Mouse (Mus musculus) midbrain, embryonic 16.5 days (tissue): ENCODE measurements at regions not wholly inside any gene's neighbourhood (a gene's known extent, or its start where the extent isn't known, plus 50 kb on each side); places are given as distances from the start of the nearest gene placed in this dataset.

Source experiments
- ATAC-seq: fragments of 200-750 bp; cut with Nextera tagmentation; 2 replicates; pipeline ENCODE4 v1.8.0; 2017; ENCODE audit warnings: moderate TSS enrichment
- H3K27ac ChIP-seq: fragments of 300-500 bp; sonication (generic); 2 replicates; pipeline ENCODE4 v1.5.1; 2014; ENCODE audit warnings: mild to moderate bottlenecking, low read length, mixed read lengths
- H3K27me3 ChIP-seq: fragments of 300-500 bp; sonication (generic); 2 replicates; pipeline ENCODE4 v1.6.1; 2014; ENCODE audit warnings: low read depth, low read length, mixed read lengths; ENCODE audit not compliant: control insufficient read depth, insufficient read depth
- H3K36me3 ChIP-seq: fragments of 300-500 bp; sonication (generic); 2 replicates; pipeline ENCODE4 v1.6.1; 2014; ENCODE audit warnings: mild to moderate bottlenecking, low read length, moderate library complexity, mixed read lengths; ENCODE audit not compliant: control insufficient read depth, insufficient read depth
- H3K4me1 ChIP-seq: fragments of 300-500 bp; sonication (generic); 2 replicates; pipeline ENCODE4 v1.6.1; 2014; ENCODE audit warnings: mild to moderate bottlenecking, low read length, mixed read lengths; ENCODE audit not compliant: control insufficient read depth, insufficient read depth
- H3K4me2 ChIP-seq: fragments of 300-500 bp; sonication (generic); 2 replicates; pipeline ENCODE4 v1.6.1; 2014; ENCODE audit warnings: mild to moderate bottlenecking, low read length, mixed read lengths
- H3K4me3 ChIP-seq: fragments of 300-500 bp; sonication (generic); 2 replicates; pipeline ENCODE4 v1.5.1; 2014; ENCODE audit warnings: low read depth, mild to moderate bottlenecking, low read length, moderate library complexity, mixed read lengths
- H3K9ac ChIP-seq: fragments of 300-500 bp; sonication (generic); 2 replicates; pipeline ENCODE4 v1.6.1; 2014; ENCODE audit warnings: low read depth, low read length, mixed read lengths
- H3K9me3 ChIP-seq: fragments of 300-500 bp; sonication (generic); replicated peaks from 2 replicates; pipeline ENCODE4 v1.6.1; 2014; ENCODE audit warnings: mild to moderate bottlenecking, low read length, mixed read lengths; ENCODE audit not compliant: control insufficient read depth, poor library complexity, severe bottlenecking
- WGBS: fragments of 180-500 bp; shearing (Covaris S2); extraction: QIAGEN DNeasy Blood & Tissue Kit; methylation state at CpG from one replicate; pipeline ENCODE4 v1.1.7; 2014; 5-methylcytosine and 5-hydroxymethylcytosine counted together

GRCm38 (mm10) chr4:153251943-153252342 lies 230.7 kb downstream of the Ajap1 start:
- H3K4me3 ChIP-seq: no peak overlapping the region
- no peak overlapping the region for H3K4me2 ChIP-seq
- WGBS: 40% methylated on average over 3 of the region's 3 CpGs

GRCm38 (mm10) chr4:153251311-153251710 lies 231.3 kb downstream of the Ajap1 start:
- no peaks in the 10 kb centered on the region for H3K27me3 ChIP-seq
- no peak for ATAC-seq
- H3K4me3 ChIP-seq: no peak overlapping the region
- H3K9me3 ChIP-seq: no peaks in the 10 kb centered on the region
- peaks cover 14% of the 10 kb centered on the region for H3K4me1 ChIP-seq
- no peak overlapping the region for H3K4me2 ChIP-seq
- no peaks in the 10 kb centered on the region for H3K36me3 ChIP-seq
- no peak overlapping the region for H3K27ac ChIP-seq
- 23% methylated on average over 8 of the region's 8 CpGs for WGBS
- no peak overlapping the region for H3K9ac ChIP-seq

More at GRCm38 (mm10) chr4:153251943-153252342, 230.7 kb downstream of the Ajap1 start:
- Histone ChIP-seq H3K9ac (no peak overlapping the region), H3K4me1 (peaks cover 14% of the 10 kb centered on the region), H3K36me3 (no peaks in the 10 kb centered on the region), H3K27ac (no peak overlapping the region), H3K9me3 (no peaks in the 10 kb centered on the region), H3K27me3 (no peaks in the 10 kb centered on the region)
- ATAC-seq: peak; percentile 72; the same call in 1 of the 2 replicates

DNA sequence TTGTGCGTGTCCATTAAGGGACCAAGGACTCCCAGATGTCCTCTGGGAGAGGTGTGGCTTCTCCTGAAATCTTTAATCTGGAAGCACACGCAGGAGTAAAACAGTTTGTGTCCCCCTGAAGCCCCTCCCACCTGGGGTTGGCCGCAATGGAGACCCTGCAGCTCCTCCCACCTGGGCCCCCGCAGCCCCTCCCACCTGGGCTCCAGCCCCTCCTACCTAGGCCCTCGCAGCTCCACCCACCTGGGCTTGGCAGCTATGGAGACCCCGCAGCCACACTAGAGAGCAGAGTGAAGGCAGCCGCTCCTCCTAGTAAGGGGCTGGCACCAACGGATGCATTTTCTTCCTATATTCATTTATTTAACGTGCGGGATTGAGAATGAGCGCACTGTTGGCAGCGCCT lies 245.9 kb downstream of the Ajap1 start:
- Histone ChIP-seq H3K4me2 (0 out of 2 replicates have a peak overlapping the region, but pooled peaks have one; percentile 12), H3K4me1 (peaks cover 6% of the 10 kb centered on the region), H3K4me3 (no peak overlapping the region), H3K27me3 (peaks cover 3% of the 10 kb centered on the region; the same call in 1 of the 2 replicates), H3K9ac (no peak overlapping the region), H3K36me3 (no peaks in the 10 kb centered on the region), H3K9me3 (no peaks in the 10 kb centered on the region), H3K27ac (no peak overlapping the region)
- ATAC-seq: no peak
- WGBS: 16% methylated on average over 12 of the region's 12 CpGs

GRCm38 (mm10) chr4:153233762-153234161 lies 248.8 kb downstream of the Ajap1 start:
- WGBS: 73% methylated on average over 5 of the region's 5 CpGs
- H3K4me2 ChIP-seq: no peak overlapping the region
- no peaks in the 10 kb centered on the region for H3K9me3 ChIP-seq
- no peaks in the 10 kb centered on the region for H3K36me3 ChIP-seq
- H3K9ac ChIP-seq: no peak overlapping the region
- no peak overlapping the region for H3K4me3 ChIP-seq
- no peak for ATAC-seq
- H3K27me3 ChIP-seq: peaks cover 3% of the 10 kb centered on the region; the same call in 1 of the 2 replicates
- H3K4me1 ChIP-seq: peaks cover 6% of the 10 kb centered on the region
- H3K27ac ChIP-seq: no peak overlapping the region

- no peak for ATAC-seq
- Histone ChIP-seq H3K9me3 (no peaks in the 10 kb centered on the region), H3K4me2 (no peak overlapping the region), H3K36me3 (no peaks in the 10 kb centered on the region), H3K27me3 (no peaks in the 10 kb centered on the region), H3K9ac (no peak overlapping the region), H3K27ac (no peak overlapping the region), H3K4me3 (no peak overlapping the region), H3K4me1 (no peaks in the 10 kb centered on the region)
- 69% methylated on average over 5 of the region's 5 CpGs for WGBS
Measured at GRCm38 (mm10) chr4:153229221-153229620, 253.4 kb downstream of the Ajap1 start.

- 87% methylated on average over 13 of the region's 13 CpGs for WGBS
- no peaks in the 10 kb centered on the region for H3K27me3 ChIP-seq
- H3K27ac ChIP-seq: no peak overlapping the region
- H3K4me3 ChIP-seq: no peak overlapping the region
- H3K36me3 ChIP-seq: no peaks in the 10 kb centered on the region
- no peaks in the 10 kb centered on the region for H3K9me3 ChIP-seq
- no peaks in the 10 kb centered on the region for H3K4me1 ChIP-seq
- H3K4me2 ChIP-seq: no peak overlapping the region
- no peak overlapping the region for H3K9ac ChIP-seq
- no peak for ATAC-seq
Measured at GRCm38 (mm10) chr4:153227680-153228420, 254.8 kb downstream of the Ajap1 start.

DNA sequence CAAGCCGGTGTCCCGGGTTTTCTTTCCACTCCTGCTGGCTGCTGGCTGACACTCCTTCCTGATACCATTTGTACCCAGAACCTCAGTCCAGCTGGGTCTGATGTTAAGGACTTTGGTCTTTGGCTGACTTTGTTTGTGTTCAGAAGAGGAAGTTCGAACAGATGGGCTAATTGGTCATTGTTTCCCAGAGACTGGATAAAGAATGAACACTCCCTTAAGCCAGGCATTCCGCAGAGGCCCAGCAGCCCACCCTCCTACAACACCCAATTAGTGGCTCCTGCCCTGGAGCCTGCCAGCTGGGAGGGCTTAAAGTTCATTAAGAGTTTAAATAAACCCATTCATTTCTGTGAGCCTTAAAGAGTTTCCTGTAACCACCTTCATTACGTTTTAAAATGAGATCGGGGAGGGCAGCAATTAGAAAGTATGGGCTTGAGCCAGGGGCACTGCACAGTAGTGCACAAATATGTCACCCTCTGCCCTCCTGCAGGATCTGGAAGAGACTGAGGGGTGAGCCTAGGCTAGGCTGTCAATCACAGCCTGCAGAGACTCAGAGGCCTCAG lies 257.9 kb downstream of the Ajap1 start:
- 0 out of 2 replicates have a peak, but pooled peaks cover 2% of the 10 kb centered on the region for H3K27me3 ChIP-seq
- H3K9ac ChIP-seq: no peak overlapping the region
- H3K27ac ChIP-seq: no peak overlapping the region
- H3K36me3 ChIP-seq: no peaks in the 10 kb centered on the region
- H3K9me3 ChIP-seq: no peaks in the 10 kb centered on the region
- H3K4me3 ChIP-seq: no peak overlapping the region
- H3K4me1 ChIP-seq: no peaks in the 10 kb centered on the region
- no peak for ATAC-seq
- no peak overlapping the region for H3K4me2 ChIP-seq
- WGBS: 17% methylated on average over 6 of the region's 6 CpGs

- Histone ChIP-seq H3K4me1 (no peaks in the 10 kb centered on the region), H3K27me3 (0 out of 2 replicates have a peak, but pooled peaks cover 2% of the 10 kb centered on the region), H3K27ac (no peak overlapping the region), H3K4me2 (no peak overlapping the region), H3K36me3 (no peaks in the 10 kb centered on the region), H3K9me3 (no peaks in the 10 kb centered on the region), H3K9ac (no peak overlapping the region), H3K4me3 (no peak overlapping the region)
- no peak for ATAC-seq
- 80% methylated on average over 5 of the region's 5 CpGs for WGBS
Measured at GRCm38 (mm10) chr4:153223019-153223418, 259.6 kb downstream of the Ajap1 start.

GRCm38 (mm10) chr4:153220485-153220884 lies 262.1 kb downstream of the Ajap1 start:
- no peak overlapping the region for H3K4me3 ChIP-seq
- 31% methylated on average over 5 of the region's 6 CpGs for WGBS
- H3K9ac ChIP-seq: no peak overlapping the region
- H3K27me3 ChIP-seq: peaks cover 2% of the 10 kb centered on the region; the same call in 1 of the 2 replicates
- H3K4me1 ChIP-seq: no peaks in the 10 kb centered on the region
- no peaks in the 10 kb centered on the region for H3K36me3 ChIP-seq
- H3K27ac ChIP-seq: no peak overlapping the region
- ATAC-seq: no peak
- H3K4me2 ChIP-seq: no peak overlapping the region
- H3K9me3 ChIP-seq: no peaks in the 10 kb centered on the region
